Mouse (Mus musculus): ENCODE data around the gene Tmub2.

GRCm38 (mm10) chr11:102289511-102290100 is 4.9 kb downstream of the Tmub2 start:
- no peak for TF ChIP-seq CTCF (IDR thresholded peaks at IDR 0.05; ENCODE audit: insufficient read depth, low read depth, low read length)
- TF ChIP-seq POLR2A (IDR thresholded peaks at IDR 0.05; ENCODE audit: insufficient read depth, low read depth, low read length), result no peak

Measured in olfactory bulb, adult 2 months (tissue).